ENCODE assay signal across 8 mouse cellular contexts in genomic region chr11:118569571-118570062, GRCm38 (mm10).
DNase-seq lines count a peak whose midpoint lies in the region; ATAC-seq and TF ChIP-seq lines count a peak whose summit lies in the region.

No protein-coding gene starts in this region.

- H3K36me3 ChIP-seq in embryonic facial prominence, embryonic 15.5 days: no peaks in the 10 kb centered on the region

- intact Hi-C loops in left cerebral cortex, adult 2 months (cut with DNase I): loop anchor here (5.0 kb wide), 2 partner anchors 43 to 58 kb away; no protein-coding TSS in a partner anchor

- peak overlapping the region; percentile 62 for H3K4me3 ChIP-seq in left cerebral cortex, adult 2 months
- peak overlapping the region; percentile 25 for H3K4me3 ChIP-seq in embryonic facial prominence, embryonic 15.5 days (replicated peaks)
- no peak overlapping the region for H3K4me3 ChIP-seq in lung, adult 2 months (replicated peaks; ENCODE audit: extremely low read depth, low read depth, low read length)

- WGBS in embryonic facial prominence, embryonic 15.5 days: under 1% methylated on average over 44 of the region's 51 CpGs
- WGBS in lung, adult 2 months: under 1% methylated on average over 45 of the region's 51 CpGs

- H3K9me3 ChIP-seq in embryonic facial prominence, embryonic 15.5 days (replicated peaks): no peaks in the 10 kb centered on the region

- no peak overlapping the region for H3K9ac ChIP-seq in embryonic facial prominence, embryonic 15.5 days

- peaks cover 13% of the 10 kb centered on the region for H3K4me1 ChIP-seq in embryonic facial prominence, embryonic 15.5 days
- no peaks in the 10 kb centered on the region for H3K4me1 ChIP-seq in lung, adult 2 months (ENCODE audit: control insufficient read depth, insufficient read depth, low read length)

- peaks cover 87% of the 10 kb centered on the region for H3K27me3 ChIP-seq in embryonic facial prominence, embryonic 15.5 days

- ATAC-seq in embryonic facial prominence, embryonic 15.5 days (ENCODE audit: insufficient number of reproducible peaks, low FRiP score, low TSS enrichment, low read depth): no peak
- no peak for ATAC-seq in inflammation-experienced regulatory T-cells, adult 6 months
- ATAC-seq in monocyte, adult 5-6 weeks (replicated peaks; ENCODE audit: insufficient number of reproducible peaks, low FRiP score, low TSS enrichment, poor library complexity, severe bottlenecking): no peak

- DNase-seq in left cerebral cortex, adult 2 months (ENCODE audit: extremely low spot score in 1 of 2, low spot score in 2 of 2): peak in 1 of 2 experiments; percentile 52
- no peak for DNase-seq in left cerebral cortex, adult 11 months (ENCODE audit: low spot score)
- DNase-seq in left cerebral cortex, adult 8-10 months (ENCODE audit: low spot score in 2 of 2): peak; percentile 37 to 41
- DNase-seq in right cerebral cortex, postnatal 25 days: peak; percentile 52
- no peak for DNase-seq in lung, adult 2 months

- H3K4me2 ChIP-seq in embryonic facial prominence, embryonic 15.5 days (replicated peaks): peak overlapping the region; percentile 40

- TF ChIP-seq POLR2A in lung, adult 2 months (IDR thresholded peaks at IDR 0.05; ENCODE audit: borderline replicate concordance, extremely low read depth, low read depth, low read length): no peak

- no peak for TF ChIP-seq CTCF in left cerebral cortex, adult 2 months (IDR thresholded peaks at IDR 0.05)
- no peak for TF ChIP-seq CTCF in lung, adult 2 months (IDR thresholded peaks at IDR 0.05; ENCODE audit: insufficient read depth, low read length)

- H3K27ac ChIP-seq in left cerebral cortex, adult 2 months: peak overlapping the region; percentile 82
- no peak overlapping the region for H3K27ac ChIP-seq in embryonic facial prominence, embryonic 15.5 days (replicated peaks)

Comparison
In these comparisons a context has a peak if more than half of its experiments do, and no peak if none do; other contexts are left out.
1. DNase-seq: peak in left cerebral cortex, adult 8-10 months (2 of 2) and right cerebral cortex, postnatal 25 days (single experiment); none in left cerebral cortex, adult 11 months (single experiment) and lung, adult 2 months (single experiment).